Mouse (Mus musculus): ENCODE data around the gene Nusap1.
"Not testable (repeated sequence)": the region's sequence is repeated elsewhere in the genome, so short reads cannot be mapped to it uniquely, and the experiment has no call there.

Nusap1 gene

DNA sequence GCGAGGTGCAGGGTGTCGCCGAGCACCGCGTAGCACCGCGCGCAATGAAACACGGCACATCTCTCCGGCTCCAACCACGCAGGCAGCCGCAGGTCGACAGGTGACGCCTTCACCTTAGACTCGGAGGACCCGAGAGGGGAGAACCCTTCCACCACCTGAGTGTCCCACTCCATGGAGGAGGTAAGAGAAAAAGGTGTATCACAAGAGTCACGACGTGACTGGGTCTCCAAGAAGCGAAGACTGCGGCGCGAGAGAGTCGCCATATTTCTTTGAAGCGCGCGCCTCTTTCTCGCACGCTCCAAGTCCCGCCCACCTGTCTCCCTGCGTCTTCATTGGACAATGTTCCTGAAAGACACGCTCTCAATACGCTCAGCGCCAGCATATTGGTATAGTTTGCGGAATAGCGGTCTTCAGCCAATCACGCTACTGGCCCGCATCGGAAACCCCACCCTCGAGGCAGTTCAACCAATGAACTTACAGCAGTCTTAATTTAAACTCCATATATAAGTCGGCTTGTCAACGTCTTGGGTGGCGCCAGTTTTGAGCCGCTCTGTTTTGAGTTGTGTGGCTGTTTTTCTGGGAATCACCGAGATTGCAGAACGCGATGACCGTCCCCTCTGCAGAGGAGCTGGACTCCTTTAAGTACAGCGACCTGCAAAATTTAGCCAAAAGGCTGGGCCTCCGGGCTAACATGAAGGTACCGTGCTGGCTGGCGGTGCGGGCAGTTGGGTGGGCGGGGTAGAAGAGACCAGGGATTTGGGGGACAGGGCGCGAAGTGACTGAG, at the start of gene Nusap1, which contains the start of gene Oip5:
TSS of gene Nusap1 (plus strand) at position 100 of the 784 bp plus-strand sequence.
TSS of gene Oip5 (minus strand) at position 271 of the 784 bp plus-strand sequence.
- DNase-seq, result peak; percentile 88

DNA sequence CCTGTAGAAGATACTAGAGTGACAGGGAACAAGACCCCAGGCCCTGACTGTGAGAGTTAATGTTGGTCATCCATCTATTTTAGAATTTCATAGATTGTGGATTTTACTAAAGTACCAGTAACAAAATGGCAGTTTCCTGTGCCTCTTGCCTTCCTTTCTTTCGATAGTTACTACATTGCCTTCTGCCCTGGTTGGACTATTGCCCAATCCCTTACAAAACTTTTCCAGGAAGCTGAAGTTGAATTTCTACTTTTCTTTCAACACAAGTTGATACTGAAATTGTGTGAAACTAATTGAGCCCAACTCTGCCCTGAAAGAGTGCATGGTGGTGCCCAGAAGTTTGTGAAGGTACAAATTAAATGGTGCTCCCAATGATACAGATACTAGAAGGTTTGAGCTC, 45.6 kb upstream of the Nusap1 start:
- DNase-seq, result no peak

GRCm38 (mm10) chr2:119581571-119581970, 36.5 kb upstream of the Nusap1 start:
- DNase-seq, result no peak

- DNase-seq, result no peak
These were observed 34.7 kb upstream of the Nusap1 start for GRCm38 (mm10) chr2:119583439-119583838.

- DNase-seq, result no peak
These were observed 33.8 kb upstream of the Nusap1 start for GRCm38 (mm10) chr2:119584282-119584681.

DNA sequence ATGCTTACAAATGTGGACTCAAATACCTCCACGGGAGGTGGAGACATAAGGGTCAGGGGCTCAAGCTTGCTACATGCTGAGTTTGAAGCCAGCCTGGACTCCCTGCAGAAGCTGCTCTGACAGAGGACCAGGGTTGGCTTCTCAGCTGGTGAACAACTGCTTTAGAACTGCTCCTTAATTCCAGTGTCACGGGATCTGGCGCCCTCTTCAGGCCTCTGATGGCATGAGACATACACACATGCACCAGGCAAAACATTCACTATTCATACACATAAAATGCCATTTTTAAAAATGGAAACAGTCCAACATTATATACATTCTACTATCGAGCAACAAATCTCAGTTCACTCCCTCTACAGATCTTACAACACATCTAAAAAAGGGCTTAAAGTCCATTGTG, 30.7 kb upstream of the Nusap1 start:
- DNase-seq, result no peak

DNA sequence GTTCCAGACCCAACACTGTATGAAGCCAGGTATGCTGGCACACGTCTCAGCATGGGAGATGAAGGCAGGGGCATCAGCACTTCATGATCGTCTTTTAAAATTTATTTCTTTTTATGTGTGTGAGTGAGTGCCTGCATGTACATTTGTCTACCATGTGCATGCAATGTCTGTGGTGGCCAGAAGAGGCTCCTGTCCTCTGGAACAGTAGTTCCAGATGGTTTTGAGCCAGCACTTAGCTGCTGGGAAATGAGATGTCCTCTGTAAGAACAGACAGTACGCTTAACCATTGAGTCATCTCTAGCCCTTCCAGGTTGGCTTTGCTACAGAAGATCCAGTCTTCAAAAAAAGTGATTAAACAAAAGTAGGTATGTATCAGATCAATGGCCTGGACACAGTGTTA, 26.9 kb upstream of the Nusap1 start:
- DNase-seq, result no peak

- no peak for DNase-seq
These were observed 24.4 kb upstream of the Nusap1 start for GRCm38 (mm10) chr2:119593765-119594112.

DNA sequence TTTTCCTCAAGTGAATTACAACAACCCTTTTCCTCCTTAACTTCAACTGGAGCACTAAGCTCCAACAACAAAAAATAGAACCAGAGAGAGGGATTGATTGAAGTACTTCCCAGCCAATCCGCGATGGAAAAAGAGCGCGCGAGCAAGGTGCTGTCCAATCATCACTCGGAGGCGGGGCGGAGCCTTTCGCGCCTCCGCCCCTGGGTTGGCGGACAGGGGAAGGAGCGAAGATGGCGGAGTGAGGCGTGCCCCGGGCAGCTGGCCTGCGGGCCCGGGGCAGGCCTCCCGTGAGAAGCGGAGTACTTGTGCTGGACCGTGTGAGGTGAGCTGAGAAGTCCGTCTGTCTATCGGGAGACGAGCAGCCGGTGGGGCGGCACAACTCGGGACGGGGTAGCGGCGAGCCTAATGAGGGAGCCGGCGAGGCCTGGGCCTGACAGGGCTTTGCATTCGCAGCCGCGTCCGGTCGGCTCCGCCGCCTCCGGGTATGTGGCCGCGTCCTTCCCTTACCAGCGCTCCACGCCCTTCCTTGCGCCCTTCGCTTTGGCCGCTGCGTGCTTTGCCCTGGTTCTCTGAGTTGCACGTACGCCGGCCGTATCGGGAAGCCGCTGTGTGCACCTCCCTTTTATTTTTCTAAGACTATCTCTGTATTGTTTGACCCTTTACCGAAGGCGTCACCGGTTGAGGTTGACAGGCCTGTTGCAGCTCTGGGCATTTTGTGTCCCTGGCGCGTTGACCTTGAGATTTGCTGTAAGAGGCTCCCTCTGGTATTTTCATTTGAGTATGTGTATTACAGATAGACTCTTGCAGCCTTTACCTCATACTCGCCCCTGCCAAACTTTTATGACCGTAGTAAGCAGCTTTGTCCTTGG, 23.8 kb upstream of the Nusap1 start:
- peak; percentile 95 for DNase-seq

DNA sequence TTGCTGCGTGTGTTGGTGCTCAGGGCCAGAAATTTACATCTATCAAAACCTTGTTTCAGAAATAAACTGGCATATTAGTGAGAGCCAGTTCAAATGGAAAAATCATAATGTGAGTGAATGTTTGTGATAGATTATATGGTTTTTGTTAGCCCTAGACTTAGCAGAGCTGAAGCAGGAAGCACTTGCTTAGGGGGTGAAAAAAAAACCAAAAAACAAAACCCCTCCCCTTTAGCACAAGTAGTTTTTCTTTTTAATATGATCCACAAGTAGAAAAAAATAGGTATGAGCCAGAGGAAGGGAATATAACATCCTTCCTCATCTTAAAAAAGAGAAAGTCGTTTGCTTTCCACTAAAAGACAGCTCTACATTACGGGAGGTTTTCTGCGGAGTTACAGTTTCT, 22.8 kb upstream of the Nusap1 start:
- DNase-seq, result no peak

GRCm38 (mm10) chr2:119596781-119597330, 21.2 kb upstream of the Nusap1 start:
- peak; percentile 37 for DNase-seq

GRCm38 (mm10) chr2:119601027-119601426, 17.1 kb upstream of the Nusap1 start:
- no peak for DNase-seq

DNA sequence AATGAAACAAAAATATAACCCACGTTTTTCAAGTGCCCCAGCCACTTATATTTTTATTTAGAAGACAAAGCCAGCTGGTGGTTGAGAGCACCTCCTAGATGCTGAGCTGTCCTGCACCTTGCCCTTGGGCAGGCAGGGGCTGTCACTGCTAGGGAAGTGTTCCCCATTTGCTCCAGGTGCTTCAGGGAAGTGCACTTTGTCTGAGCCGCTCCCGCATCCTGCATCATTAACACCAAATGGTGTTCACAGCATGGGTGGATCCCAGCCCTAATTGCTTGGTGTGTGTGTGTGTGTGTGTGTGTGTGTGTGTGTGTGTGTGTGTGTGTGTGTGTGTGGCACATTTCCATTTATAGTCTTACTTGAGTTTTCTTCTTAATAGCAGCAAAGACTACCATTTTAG, 16.5 kb upstream of the Nusap1 start:
- not testable (repeated sequence) for DNase-seq

DNA sequence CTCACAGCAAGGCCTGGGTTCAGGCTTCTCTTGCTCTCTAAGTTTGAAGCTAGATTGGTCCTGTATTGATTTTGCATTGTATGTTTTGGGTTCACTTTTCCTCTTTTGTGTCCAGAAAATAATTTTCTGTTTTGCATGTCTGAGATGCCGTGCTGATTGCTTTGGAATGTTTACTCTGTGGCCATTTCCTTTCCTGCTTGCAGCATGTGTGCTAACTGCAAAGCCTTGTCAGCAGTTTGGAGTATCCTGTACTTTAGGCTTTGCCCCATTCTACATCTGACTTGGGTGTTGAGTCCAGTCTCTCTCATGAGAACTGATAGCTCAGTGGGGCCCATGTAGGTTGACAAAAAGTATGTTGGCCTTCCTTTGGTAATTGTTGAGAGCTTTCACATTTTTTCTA, 15.6 kb upstream of the Nusap1 start:
- no peak for DNase-seq

DNA sequence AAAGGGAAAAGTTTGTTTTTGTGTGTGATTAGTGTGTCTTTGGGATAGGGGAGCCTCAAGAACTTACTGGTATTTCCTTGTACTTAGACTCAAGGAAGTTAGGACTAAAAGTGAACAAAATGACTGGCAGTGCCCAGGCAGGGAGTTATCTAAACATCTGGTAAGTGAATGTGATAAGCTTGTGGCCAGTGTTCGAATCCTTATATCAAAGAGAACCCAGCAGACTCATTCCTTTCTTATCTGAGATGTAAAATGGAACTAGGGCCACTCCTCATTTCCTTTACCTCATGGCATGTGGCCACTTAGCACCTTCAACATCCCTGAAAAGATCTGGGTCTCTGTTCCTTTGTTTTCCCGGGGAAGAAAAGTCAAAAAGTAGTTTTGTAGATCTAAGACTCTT, 14.2 kb upstream of the Nusap1 start:
- no peak for DNase-seq

DNA sequence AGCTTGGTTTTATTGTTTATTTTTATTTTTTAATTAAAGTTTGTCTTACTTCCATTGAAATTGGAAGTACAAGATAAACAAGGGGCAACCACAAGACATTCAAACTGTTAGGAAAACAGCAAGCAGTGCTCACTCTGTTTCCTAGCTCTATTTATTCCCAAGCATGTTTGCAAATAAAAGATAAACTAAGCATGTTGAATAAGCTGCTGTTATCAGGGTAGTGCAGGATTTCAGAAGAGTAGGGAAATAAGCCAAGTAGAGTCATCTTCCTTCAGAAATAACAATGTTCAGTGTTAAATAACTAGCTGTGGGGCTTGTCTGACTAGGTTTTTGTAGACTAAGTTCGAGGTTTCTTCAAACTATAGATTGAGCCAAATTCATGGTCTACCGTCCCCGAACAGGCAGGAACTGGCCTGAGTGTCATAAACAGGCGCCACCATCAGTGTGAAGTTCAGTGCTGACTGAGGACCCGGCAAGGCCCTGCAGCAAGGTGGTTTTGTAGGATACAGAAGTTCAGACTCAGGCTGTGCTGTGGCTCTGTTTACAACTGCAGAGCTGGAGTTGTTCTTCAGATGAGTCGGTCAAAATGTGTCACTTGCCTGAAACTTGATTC, 12.6 kb upstream of the Nusap1 start:
- no peak for DNase-seq

- no peak for DNase-seq
These were observed 11.1 kb upstream of the Nusap1 start for GRCm38 (mm10) chr2:119607023-119607422.

GRCm38 (mm10) chr2:119617841-119618198, 278 bp upstream of the Nusap1 start:
- no peak for DNase-seq

DNA sequence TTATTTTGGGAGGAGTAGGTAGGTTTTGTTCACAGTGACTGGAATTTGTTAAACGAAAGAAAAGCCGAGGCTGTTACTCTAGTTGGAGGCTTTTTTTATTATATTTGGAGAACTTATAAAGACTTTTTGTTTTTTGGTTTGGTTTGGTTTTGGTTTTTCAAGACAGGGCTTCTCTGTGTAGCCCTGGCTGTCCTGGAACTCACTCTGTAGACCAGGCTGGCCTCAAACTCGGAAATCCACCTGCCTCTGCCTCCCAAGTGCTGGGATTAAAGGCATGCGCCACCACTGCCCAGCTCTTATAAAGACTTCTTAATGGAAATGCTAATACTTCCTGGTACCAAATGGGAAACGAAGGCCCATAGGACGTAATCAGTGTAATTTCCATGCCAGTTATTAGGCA, 904 bp downstream of the Nusap1 start:
- not testable (repeated sequence) for DNase-seq

- DNase-seq, result no peak
These were observed 3.2 kb downstream of the Nusap1 start for GRCm38 (mm10) chr2:119621302-119621701.

DNA sequence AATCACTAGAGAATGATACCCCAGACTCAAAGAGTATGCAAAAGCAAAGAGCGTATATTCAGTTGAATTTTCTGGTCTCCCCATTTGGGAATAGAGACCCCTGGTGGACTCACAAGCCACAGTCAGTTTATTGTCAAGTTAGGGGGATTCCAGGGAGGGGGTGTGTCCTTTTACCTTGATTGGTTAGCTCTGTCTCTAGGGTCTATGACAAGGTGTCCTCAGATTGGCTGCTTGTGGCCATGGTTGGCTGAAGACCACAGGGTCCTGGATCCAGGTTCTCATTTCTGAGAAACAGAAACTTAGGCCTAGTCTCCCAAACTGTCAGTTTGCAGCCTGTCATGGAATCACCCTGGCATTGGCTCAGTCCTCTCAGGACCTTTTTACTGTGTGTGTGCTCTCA, 18.7 kb downstream of the Nusap1 start:
- DNase-seq, result no peak

GRCm38 (mm10) chr2:119641214-119641912, 23.3 kb downstream of the Nusap1 start:
- DNase-seq, result no peak

GRCm38 (mm10) chr2:119644254-119644653, 26.2 kb downstream of the Nusap1 start:
- no peak for DNase-seq
